Mouse (Mus musculus) CH12.LX (cell line): ENCODE measurements around the gene Rps6ka5. TPM values are rescaled to one million over a fixed set of nuclear protein-coding genes. Genes with fewer than 3 reads are reported as not detected.

ENCODE experiments used
- DNase-seq: peaks from one replicate; pipeline ENCODE4 v3.0.0-alpha.2; 2013; ENCODE audit errors: extremely low read depth
- H3K27ac ChIP-seq: 2 replicates; pipeline ENCODE4 v1.5.1; 2012; ENCODE audit warnings: low read depth, mild to moderate bottlenecking, control low read depth, moderate library complexity; ENCODE audit not compliant: insufficient read depth
- H3K27me3 ChIP-seq: replicated peaks from 2 replicates; pipeline ENCODE3; 2012; ENCODE audit warnings: inconsistent platforms
- H3K36me3 ChIP-seq, 2 experiments: replicated peaks in 1 of 2; 2 replicates each; pipeline versions ENCODE3 to v1.6.1; 2012; ENCODE audit warnings: inconsistent platforms in 1 of 2, low read length in 1 of 2, mild to moderate bottlenecking in 1 of 2, mixed read lengths in 1 of 2, moderate library complexity in 1 of 2; ENCODE audit not compliant: control insufficient read depth in 1 of 2, insufficient read depth in 1 of 2
- H3K4me1 ChIP-seq, 2 experiments: 2 replicates each; pipeline ENCODE4 v1.6.1; 2012; ENCODE audit warnings: inconsistent platforms in 1 of 2, moderate library complexity in 1 of 2; ENCODE audit not compliant: insufficient read depth in 2 of 2, control insufficient read depth in 1 of 2
- H3K4me2 ChIP-seq: 2 replicates; pipeline ENCODE4 v1.6.1; 2012; ENCODE audit warnings: low read depth, mild to moderate bottlenecking, control low read depth; ENCODE audit not compliant: poor library complexity, insufficient read depth, severe bottlenecking
- H3K4me3 ChIP-seq, 3 experiments: fragments of 150-350 bp in 1 of 3; sonication (generic) in 1 of 3; replicated peaks in 1 of 3; 2 replicates each; pipeline versions ENCODE3 to v1.5.1; 2011 to 2012; ENCODE audit warnings: low read depth in 2 of 3, low read length in 2 of 3, mild to moderate bottlenecking in 2 of 3, moderate library complexity in 2 of 3, control low read depth in 1 of 3, improper control_type of control experiment in 1 of 3, inconsistent platforms in 1 of 3, mixed read lengths in 1 of 3; ENCODE audit not compliant: poor library complexity in 1 of 3
- H3K79me2 ChIP-seq: replicated peaks from 2 replicates; pipeline ENCODE4 v1.6.1; 2012; ENCODE audit warnings: mild to moderate bottlenecking, moderate library complexity; ENCODE audit not compliant: control insufficient read depth, poor library complexity, insufficient read depth, severe bottlenecking; ENCODE audit errors: extremely low read depth
- H3K9ac ChIP-seq: 2 replicates; pipeline ENCODE4 v1.6.1; 2012; ENCODE audit warnings: low read depth, mild to moderate bottlenecking, control low read depth, moderate library complexity; ENCODE audit not compliant: insufficient read depth
- H3K9me3 ChIP-seq: replicated peaks from 2 replicates; pipeline ENCODE3; 2012; ENCODE audit warnings: low read length, inconsistent platforms, mixed read lengths
- CHD1 ChIP-seq: IDR thresholded peaks from 2 replicates; pipeline ENCODE4 v1.6.1; 2012; ENCODE audit warnings: low read depth, low read length, improper control_type of control experiment, inconsistent platforms
- CHD2 ChIP-seq: IDR thresholded peaks from 2 replicates; pipeline ENCODE4 v1.6.1; 2011; ENCODE audit warnings: low read length, improper control_type of control experiment
- CTCF ChIP-seq, 2 experiments: IDR thresholded peaks in 1 of 2; conservative IDR thresholded peaks in 1 of 2; 2 replicates each; pipeline ENCODE4 v1.5.1; 2011 to 2012; ENCODE audit warnings: low read depth in 2 of 2, low read length in 2 of 2, improper control_type of control experiment in 1 of 2, inconsistent platforms in 1 of 2, mild to moderate bottlenecking in 1 of 2, moderate library complexity in 1 of 2
- ELF1 ChIP-seq: IDR thresholded peaks from 2 replicates; pipeline ENCODE4 v1.6.1; 2014; ENCODE audit warnings: low read depth, mild to moderate bottlenecking, inconsistent platforms, low read length, improper control_type of control experiment
- EP300 ChIP-seq: IDR thresholded peaks from 2 replicates; pipeline ENCODE4 v1.6.1; 2011; ENCODE audit warnings: low read length, improper control_type of control experiment
- ETS1 ChIP-seq: conservative IDR thresholded peaks from 2 replicates; pipeline ENCODE4 v1.6.1; 2012; ENCODE audit warnings: low read depth, mild to moderate bottlenecking, inconsistent platforms, low read length, improper control_type of control experiment, moderate library complexity
- GABPA ChIP-seq: IDR thresholded peaks from 2 replicates; pipeline ENCODE4 v1.6.1; 2012; ENCODE audit warnings: low read depth, low read length, improper control_type of control experiment, inconsistent platforms; ENCODE audit not compliant: insufficient replicate concordance
- HCFC1 ChIP-seq: IDR thresholded peaks from 2 replicates; pipeline ENCODE4 v1.6.1; 2012; ENCODE audit warnings: low read depth, mild to moderate bottlenecking, inconsistent platforms, low read length, improper control_type of control experiment
- IRF4 ChIP-seq: IDR thresholded peaks from 2 replicates; pipeline ENCODE4 v1.6.1; 2014; ENCODE audit warnings: low read depth, mild to moderate bottlenecking, inconsistent platforms, low read length, improper control_type of control experiment
- JUN ChIP-seq: IDR thresholded peaks from 2 replicates; pipeline ENCODE4 v1.6.1; 2011; ENCODE audit warnings: low read depth, mild to moderate bottlenecking, low read length, improper control_type of control experiment, moderate library complexity; ENCODE audit not compliant: insufficient read depth
- JUND ChIP-seq: conservative IDR thresholded peaks from 2 replicates; pipeline ENCODE4 v1.6.1; 2011; ENCODE audit warnings: low read depth, low read length, improper control_type of control experiment
- KAT2A ChIP-seq: IDR thresholded peaks from 2 replicates; pipeline ENCODE4 v1.6.1; 2012; ENCODE audit warnings: low read length, improper control_type of control experiment, inconsistent platforms; ENCODE audit not compliant: insufficient replicate concordance
- MAFK ChIP-seq: IDR thresholded peaks from 2 replicates; pipeline ENCODE4 v1.6.1; 2011; ENCODE audit warnings: low read length, improper control_type of control experiment; ENCODE audit not compliant: insufficient replicate concordance
- MAX ChIP-seq: IDR thresholded peaks from 2 replicates; pipeline ENCODE4 v1.6.1; 2011; ENCODE audit warnings: low read length, improper control_type of control experiment
- MAZ ChIP-seq: IDR thresholded peaks from 2 replicates; pipeline ENCODE4 v1.6.1; 2012; ENCODE audit warnings: low read depth, mild to moderate bottlenecking, inconsistent platforms, low read length, improper control_type of control experiment, moderate library complexity
- MEF2A ChIP-seq: IDR thresholded peaks from 2 replicates; pipeline ENCODE4 v1.6.1; 2014; ENCODE audit warnings: low read depth, mild to moderate bottlenecking, inconsistent platforms, low read length, improper control_type of control experiment, borderline replicate concordance
- MYC ChIP-seq: IDR thresholded peaks from 2 replicates; pipeline ENCODE4 v1.6.1; 2011; ENCODE audit warnings: low read depth, mild to moderate bottlenecking, improper control_type of control experiment, low read length
- NELFE ChIP-seq: IDR thresholded peaks from 2 replicates; pipeline ENCODE4 v1.6.1; 2011; ENCODE audit warnings: low read depth, low read length, improper control_type of control experiment
- NRF1 ChIP-seq: IDR thresholded peaks from 2 replicates; pipeline ENCODE4 v1.6.1; 2014; ENCODE audit warnings: low read depth, mild to moderate bottlenecking, inconsistent platforms, low read length, improper control_type of control experiment, moderate library complexity
- PAX5 ChIP-seq: IDR thresholded peaks from 2 replicates; pipeline ENCODE4 v1.6.1; 2012; ENCODE audit warnings: low read length, inconsistent platforms, mixed read lengths
- POLR2A ChIP-seq: IDR thresholded peaks from 2 replicates; pipeline ENCODE4 v1.6.1; 2011; ENCODE audit warnings: low read depth, mild to moderate bottlenecking, improper control_type of control experiment, low read length
- POLR2AphosphoS2 ChIP-seq: IDR thresholded peaks from 2 replicates; pipeline ENCODE4 v1.6.1; 2011; ENCODE audit warnings: low read depth, low read length, improper control_type of control experiment
- RAD21 ChIP-seq: IDR thresholded peaks from 2 replicates; pipeline ENCODE4 v1.6.1; 2011; ENCODE audit warnings: low read depth, mild to moderate bottlenecking, low read length, improper control_type of control experiment, moderate library complexity
- RCOR1 ChIP-seq: conservative IDR thresholded peaks from 2 replicates; pipeline ENCODE4 v1.6.1; 2012; ENCODE audit warnings: low read depth, mild to moderate bottlenecking, inconsistent platforms, low read length, improper control_type of control experiment
- SIN3A ChIP-seq: IDR thresholded peaks from 2 replicates; pipeline ENCODE4 v1.6.1; 2012; ENCODE audit warnings: low read length, improper control_type of control experiment, inconsistent platforms
- SMC3 ChIP-seq: IDR thresholded peaks from 2 replicates; pipeline ENCODE4 v1.6.1; 2011; ENCODE audit warnings: low read depth, low read length, improper control_type of control experiment
- TBP ChIP-seq: conservative IDR thresholded peaks from 2 replicates; pipeline ENCODE4 v1.6.1; 2011; ENCODE audit warnings: low read depth, low read length, improper control_type of control experiment
- UBTF ChIP-seq: IDR thresholded peaks from 2 replicates; pipeline ENCODE4 v1.6.1; 2012; ENCODE audit warnings: low read depth, mild to moderate bottlenecking, inconsistent platforms, low read length, improper control_type of control experiment, moderate library complexity
- USF1 ChIP-seq: IDR thresholded peaks from 2 replicates; pipeline ENCODE4 v1.6.1; 2014; ENCODE audit warnings: low read depth, mild to moderate bottlenecking, inconsistent platforms, low read length, improper control_type of control experiment
- USF2 ChIP-seq: conservative IDR thresholded peaks from 2 replicates; pipeline ENCODE4 v1.6.1; 2011; ENCODE audit warnings: low read depth, low read length, improper control_type of control experiment
- ZC3H11A ChIP-seq: IDR thresholded peaks from 2 replicates; pipeline ENCODE4 v1.6.1; 2012; ENCODE audit warnings: low read depth, mild to moderate bottlenecking, inconsistent platforms, low read length, improper control_type of control experiment
- ZKSCAN1 ChIP-seq: IDR thresholded peaks from 2 replicates; pipeline ENCODE4 v1.6.1; 2012; ENCODE audit warnings: low read depth, inconsistent platforms, low read length, improper control_type of control experiment, borderline replicate concordance
- ZMIZ1 ChIP-seq: IDR thresholded peaks from 2 replicates; pipeline ENCODE4 v1.6.1; 2012; ENCODE audit warnings: low read depth, mild to moderate bottlenecking, inconsistent platforms, low read length, improper control_type of control experiment
- ZNF384 ChIP-seq: IDR thresholded peaks from 2 replicates; pipeline ENCODE4 v1.6.1; 2012; ENCODE audit warnings: low read depth, low read length, improper control_type of control experiment, inconsistent platforms
- dilution Hi-C: fragments of 300-500 bp; cut with MboI; formaldehyde crosslinking; loops from 2 replicates; pipeline ENCODE4 v1.14.3; 2020; ENCODE audit warnings: low sequenced_read_pairs; ENCODE audit not compliant: extremely low pct_unique_long_range_greater_than_20kb, extremely low pct_ligation_motif_present
- in situ Hi-C: fragments of 300-500 bp; cut with MboI; formaldehyde crosslinking; loops from 3 replicates; pipeline ENCODE4 v1.14.3; 2019; ENCODE audit warnings: low sequenced_read_pairs, low pct_ligation_motif_present, low pct_unique_long_range_greater_than_20kb, mixed read lengths
- polyA plus RNA-seq: library from polyadenylated mRNA; unstranded; fragments of >175 nt; gene quantifications from 2 replicates; pipeline ENCODE4 v1.2.1, GENCODE M21; 2012; ENCODE audit warnings: low read depth; ENCODE audit not compliant: insufficient read length
- total RNA-seq, 2 experiments: library from RNA; depleted of rRNA; stranded (reverse); fragments of 300-350 nt in 1 of 2; fragments of >200 nt in 1 of 2; gene quantifications; 2 replicates each; pipeline ENCODE4 v1.2.3; 2012 to 2014

Rps6ka5 gene
- total and polyA plus RNA-seq, 3 experiments = 2.9 to 6.2 (median 4.8) TPM

DNA sequence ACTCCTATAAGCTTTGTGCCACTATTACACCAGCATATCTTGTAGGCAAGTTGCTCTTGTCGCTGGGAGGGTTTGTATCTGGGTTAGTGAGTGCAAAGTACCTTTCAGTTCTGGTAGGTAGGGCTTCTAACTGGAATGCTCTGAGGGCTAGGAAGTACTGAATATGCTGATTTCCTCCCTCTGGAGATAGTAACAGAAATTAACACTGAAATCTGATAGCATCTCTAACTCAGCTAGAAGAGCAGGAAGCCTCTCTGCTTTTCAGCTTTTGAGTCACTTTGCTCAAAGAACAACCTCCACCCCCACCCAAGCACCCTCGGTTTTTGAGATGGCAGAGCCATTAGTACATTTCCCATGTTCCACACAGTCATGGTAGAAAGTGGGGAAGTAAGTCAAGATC, 15.7 kb upstream of the Rps6ka5 start:
- Histone ChIP-seq H3K4me1 (peaks cover 7 to 22% of the 10 kb centered on the region in 2 experiments; a peak in 3 of 4 replicates), H3K4me3 (no peak overlapping the region), H3K4me2 (no peak overlapping the region), H3K79me2 (no peaks in the 10 kb centered on the region), H3K9ac (no peak overlapping the region), H3K27ac (no peak overlapping the region), H3K36me3 (no peaks in the 10 kb centered on the region), H3K27me3 (no peaks in the 10 kb centered on the region), H3K9me3 (peaks cover 5% of the 10 kb centered on the region)
- TF ChIP-seq NRF1 (no peak), ELF1 (no peak), PAX5 (no peak), USF2 (no peak)
- dilution Hi-C loops (no loop called here), in situ Hi-C loops (no loop called here)
- no peak for DNase-seq

DNA sequence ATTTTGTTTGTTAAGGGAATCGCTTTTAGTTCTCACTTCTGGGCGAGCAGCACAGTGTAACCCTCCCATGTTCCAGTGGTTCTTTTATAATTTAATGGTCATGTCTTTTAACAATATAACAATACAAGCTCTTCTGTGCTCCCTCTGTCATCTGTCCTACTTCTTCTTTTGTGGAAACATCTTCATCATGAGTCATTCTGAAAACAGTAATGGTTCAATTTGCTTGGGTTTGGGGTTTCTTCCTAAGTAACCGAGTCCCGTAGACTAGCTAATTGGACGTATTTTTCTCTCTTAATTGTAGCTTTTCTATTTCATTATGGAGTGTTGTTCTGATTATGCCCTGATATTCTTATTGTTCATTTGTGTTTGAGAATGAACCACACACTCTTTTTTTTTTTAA, 13.5 kb upstream of the Rps6ka5 start:
- Histone ChIP-seq H3K36me3 (no peaks in the 10 kb centered on the region), H3K4me2 (no peak overlapping the region), H3K4me3 (no peak overlapping the region), H3K79me2 (no peaks in the 10 kb centered on the region), H3K4me1 (peaks cover 4 to 22% of the 10 kb centered on the region in 2 experiments; a peak in 3 of 4 replicates), H3K27me3 (no peaks in the 10 kb centered on the region), H3K9me3 (peaks cover 5% of the 10 kb centered on the region), H3K9ac (no peak overlapping the region), H3K27ac (no peak overlapping the region)
- dilution Hi-C loops (no loop called here), in situ Hi-C loops (no loop called here)
- DNase-seq = peak; percentile 67
- TF ChIP-seq ZNF384 = no peak; the same call in 1 of the 2 replicates
- TF ChIP-seq USF1 = no peak
- TF ChIP-seq HCFC1 = no peak
- TF ChIP-seq NRF1 = no peak
- TF ChIP-seq POLR2A = no peak
- no peak for TF ChIP-seq ZKSCAN1
- TF ChIP-seq NELFE = no peak
- TF ChIP-seq ZMIZ1 = no peak
- TF ChIP-seq USF2 = no peak
- no peak for TF ChIP-seq MYC
- no peak for TF ChIP-seq UBTF
- peak; percentile 92 for TF ChIP-seq EP300
- no peak for TF ChIP-seq ELF1
- no peak for TF ChIP-seq MAFK
- no peak for TF ChIP-seq SIN3A
- no peak for TF ChIP-seq KAT2A
- 0 out of 2 replicates have a peak, but pooled peaks have one; percentile 41 for TF ChIP-seq MEF2A
- TF ChIP-seq IRF4 = peak; percentile 96
- TF ChIP-seq TBP = no peak
- no peak; the same call in 1 of the 2 replicates for TF ChIP-seq ETS1
- TF ChIP-seq CHD2 = no peak
- no peak for TF ChIP-seq GABPA
- TF ChIP-seq ZC3H11A = no peak
- TF ChIP-seq POLR2AphosphoS2 = no peak
- TF ChIP-seq MAX = no peak
- TF ChIP-seq CHD1 = no peak
- TF ChIP-seq CTCF (conservative IDR thresholded peaks at IDR 0.05 in 1 of 2, IDR thresholded peaks at IDR 0.05 in 1 of 2; ENCODE audit: low read depth in 2 of 2, low read length in 2 of 2) = no peak
- TF ChIP-seq SMC3 = no peak
- TF ChIP-seq RAD21 = no peak
- peak; percentile 88 for TF ChIP-seq JUN
- peak; percentile 96 for TF ChIP-seq JUND
- TF ChIP-seq RCOR1 = 0 out of 2 replicates have a peak, but pooled peaks have one; percentile 53
- TF ChIP-seq MAZ = no peak
